Mouse (Mus musculus): ENCODE data around the gene Lama4. TPM values are rescaled to one million over a fixed set of nuclear protein-coding genes. Genes with fewer than 3 reads are reported as not detected.
A peak's percentile ranks its signal among the peaks of the same experiment; 100 is the strongest.

Gene Lama4
- polyA plus RNA-seq (2014; fragmentation: Nextera tagmentation; extraction: Ambion mirVana), result 14.8 and 17.1 TPM in 2 replicates

GRCm38 (mm10) chr10:38965075-38965781, at the start of gene Lama4:
Gene Lama4 (plus strand): TSS chr10:38965515.
- Histone ChIP-seq H3K9ac (ENCODE audit: low read length) (peak within 1 kb of the TSS; percentile 53), H3K9me3 (ENCODE audit: control insufficient read depth, low read length) (no peaks in the 10 kb centered on the region), H3K4me3 (ENCODE audit: low read depth, low read length) (peak within 1 kb of the TSS; percentile 31), H3K27me3 (ENCODE audit: control insufficient read depth, insufficient read depth, low read length) (no peaks in the 10 kb centered on the region), H3K4me2 (peak within 1 kb of the TSS; percentile 54), H3K27ac (ENCODE audit: low read depth, low read length) (no peak within 1 kb of the TSS), H3K36me3 (ENCODE audit: control insufficient read depth, insufficient read depth, low read length) (no peaks in the 10 kb centered on the region), H3K4me1 (ENCODE audit: control insufficient read depth, insufficient read depth, low read length) (peaks cover 6% of the 10 kb centered on the region; the same call in 1 of the 2 replicates)
- ATAC-seq (ENCODE audit: low FRiP score) (peak; percentile 82), DNase-seq (ENCODE audit: low spot score, missing footprints) (peak; percentile 93)
- WGBS, result 8% methylated on average over 24 of the region's 24 CpGs

DNA sequence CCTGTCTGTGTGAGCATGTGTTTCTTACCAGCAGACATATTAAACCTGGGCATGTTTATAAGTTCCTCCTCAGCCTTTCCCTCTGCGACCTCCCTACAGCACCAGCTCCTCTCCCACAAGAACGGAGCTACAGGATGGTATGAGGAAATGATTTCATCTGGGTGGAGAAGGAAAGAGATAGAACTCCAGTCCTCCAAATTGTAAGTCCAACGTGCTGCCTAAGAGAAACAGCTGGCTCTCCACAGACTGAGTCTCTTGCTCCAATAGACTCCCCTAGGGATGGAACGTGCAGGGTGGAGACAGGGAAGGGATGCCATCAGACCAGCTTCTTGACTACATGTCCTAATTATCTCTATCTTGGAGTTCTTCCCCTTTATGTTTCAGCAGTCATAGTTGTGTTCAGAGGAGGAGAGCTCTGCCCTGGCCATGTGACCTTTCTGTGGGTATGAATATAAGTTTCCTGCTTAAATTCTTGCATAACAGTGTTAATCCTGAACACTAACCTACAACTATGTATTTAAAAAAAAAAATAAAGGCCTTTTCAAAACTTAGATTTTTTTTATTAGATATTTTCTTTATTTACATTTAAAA, 49.2 kb upstream of the Lama4 start:
- H3K27ac ChIP-seq (ENCODE audit: low read depth, low read length), result no peak overlapping the region
- H3K4me2 ChIP-seq, result no peak overlapping the region
- DNase-seq (ENCODE audit: low spot score, missing footprints), result no peak
- no peaks in the 10 kb centered on the region for H3K4me1 ChIP-seq (ENCODE audit: control insufficient read depth, insufficient read depth, low read length)
- H3K27me3 ChIP-seq (ENCODE audit: control insufficient read depth, insufficient read depth, low read length), result no peaks in the 10 kb centered on the region
- no peak for ATAC-seq (ENCODE audit: low FRiP score)
- no peak overlapping the region for H3K9ac ChIP-seq (ENCODE audit: low read length)
- H3K4me3 ChIP-seq (ENCODE audit: low read depth, low read length), result no peak overlapping the region
- WGBS, result 75% methylated on average over 4 of the region's 4 CpGs
- no peaks in the 10 kb centered on the region for H3K9me3 ChIP-seq (ENCODE audit: control insufficient read depth, low read length)
- no peaks in the 10 kb centered on the region for H3K36me3 ChIP-seq (ENCODE audit: control insufficient read depth, insufficient read depth, low read length)

DNA sequence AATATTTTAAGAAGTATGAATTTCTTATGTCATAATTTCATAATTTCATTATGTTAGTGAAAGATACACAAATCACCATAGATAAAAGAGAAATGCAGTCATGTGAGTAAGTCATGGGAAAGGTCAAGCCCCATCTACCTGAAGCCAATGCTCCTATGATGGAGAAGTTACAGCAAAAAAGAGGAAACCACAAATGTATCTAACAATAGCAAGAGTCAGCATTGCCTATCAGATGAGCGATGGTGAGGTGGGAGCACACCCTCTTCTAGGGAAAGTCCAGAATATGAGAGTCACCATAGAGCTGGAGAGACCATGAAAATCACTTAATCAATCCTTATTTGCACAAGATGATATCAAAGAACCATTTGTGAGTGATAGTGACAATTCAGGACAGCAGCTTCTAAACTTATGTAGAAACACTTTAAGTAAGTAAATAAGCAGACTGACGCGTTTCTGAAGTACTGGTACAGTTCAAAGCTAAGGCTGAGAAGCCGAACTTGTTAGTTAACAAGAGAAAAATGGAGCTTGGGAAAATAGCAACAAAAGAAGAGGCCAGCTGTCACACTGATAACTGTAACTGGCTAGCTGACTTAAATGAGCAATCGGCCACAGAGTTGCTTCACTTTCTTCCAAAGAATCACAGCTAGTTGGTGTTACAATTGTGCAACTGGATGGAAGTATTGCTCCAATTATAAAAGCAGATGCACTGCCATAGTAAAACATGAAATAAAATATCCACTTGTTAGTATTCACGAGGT, 36.2 kb upstream of the Lama4 start:
- Histone ChIP-seq H3K4me1 (ENCODE audit: control insufficient read depth, insufficient read depth, low read length) (no peaks in the 10 kb centered on the region), H3K4me3 (ENCODE audit: low read depth, low read length) (no peak overlapping the region), H3K4me2 (no peak overlapping the region), H3K27me3 (ENCODE audit: control insufficient read depth, insufficient read depth, low read length) (no peaks in the 10 kb centered on the region), H3K9me3 (ENCODE audit: control insufficient read depth, low read length) (no peaks in the 10 kb centered on the region; the same call in 1 of the 2 replicates), H3K27ac (ENCODE audit: low read depth, low read length) (no peak overlapping the region), H3K9ac (ENCODE audit: low read length) (no peak overlapping the region), H3K36me3 (ENCODE audit: control insufficient read depth, insufficient read depth, low read length) (no peaks in the 10 kb centered on the region)
- ATAC-seq (ENCODE audit: low FRiP score), result no peak
- no peak for DNase-seq (ENCODE audit: low spot score, missing footprints)
- WGBS, result 87% methylated on average over 6 of the region's 6 CpGs

GRCm38 (mm10) chr10:38944701-38945100, 20.6 kb upstream of the Lama4 start:
- Histone ChIP-seq H3K36me3 (ENCODE audit: control insufficient read depth, insufficient read depth, low read length) (no peaks in the 10 kb centered on the region), H3K4me1 (ENCODE audit: control insufficient read depth, insufficient read depth, low read length) (no peaks in the 10 kb centered on the region), H3K9ac (ENCODE audit: low read length) (no peak overlapping the region), H3K27ac (ENCODE audit: low read depth, low read length) (no peak overlapping the region), H3K4me2 (no peak overlapping the region), H3K4me3 (ENCODE audit: low read depth, low read length) (no peak overlapping the region), H3K9me3 (ENCODE audit: control insufficient read depth, low read length) (no peaks in the 10 kb centered on the region), H3K27me3 (ENCODE audit: control insufficient read depth, insufficient read depth, low read length) (no peaks in the 10 kb centered on the region)
- WGBS, result 74% methylated on average over 2 of the region's 2 CpGs
- ATAC-seq (ENCODE audit: low FRiP score) (no peak), DNase-seq (ENCODE audit: low spot score, missing footprints) (no peak)

DNA sequence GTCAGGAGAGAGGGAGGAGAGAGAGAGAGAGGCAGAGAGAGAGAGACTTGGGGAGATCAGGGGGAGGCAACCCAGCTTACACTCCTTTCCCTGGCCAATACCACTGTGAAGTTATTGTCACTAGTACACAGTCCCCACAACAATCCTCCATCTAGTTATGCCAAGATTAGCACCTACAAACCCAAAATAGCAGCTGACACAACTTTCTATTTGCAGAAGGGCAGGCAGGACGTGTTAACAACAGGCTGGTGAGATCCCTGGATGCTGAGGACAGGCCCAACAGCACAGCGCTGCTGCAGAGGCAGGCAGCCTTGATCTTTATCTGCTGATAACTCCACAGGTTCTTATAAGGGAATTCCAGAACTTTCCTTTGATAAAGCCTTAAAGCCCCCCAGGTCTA, 3.4 kb upstream of the Lama4 start:
- Histone ChIP-seq H3K4me3 (ENCODE audit: low read depth, low read length) (no peak overlapping the region), H3K4me2 (no peak overlapping the region), H3K36me3 (ENCODE audit: control insufficient read depth, insufficient read depth, low read length) (no peaks in the 10 kb centered on the region), H3K9me3 (ENCODE audit: control insufficient read depth, low read length) (no peaks in the 10 kb centered on the region), H3K27me3 (ENCODE audit: control insufficient read depth, insufficient read depth, low read length) (no peaks in the 10 kb centered on the region), H3K4me1 (ENCODE audit: control insufficient read depth, insufficient read depth, low read length) (peaks cover 6% of the 10 kb centered on the region; the same call in 1 of the 2 replicates), H3K27ac (ENCODE audit: low read depth, low read length) (no peak overlapping the region), H3K9ac (ENCODE audit: low read length) (no peak overlapping the region)
- 67% methylated on average over 2 of the region's 2 CpGs for WGBS
- ATAC-seq (ENCODE audit: low FRiP score) (no peak), DNase-seq (ENCODE audit: low spot score, missing footprints) (no peak)

DNA sequence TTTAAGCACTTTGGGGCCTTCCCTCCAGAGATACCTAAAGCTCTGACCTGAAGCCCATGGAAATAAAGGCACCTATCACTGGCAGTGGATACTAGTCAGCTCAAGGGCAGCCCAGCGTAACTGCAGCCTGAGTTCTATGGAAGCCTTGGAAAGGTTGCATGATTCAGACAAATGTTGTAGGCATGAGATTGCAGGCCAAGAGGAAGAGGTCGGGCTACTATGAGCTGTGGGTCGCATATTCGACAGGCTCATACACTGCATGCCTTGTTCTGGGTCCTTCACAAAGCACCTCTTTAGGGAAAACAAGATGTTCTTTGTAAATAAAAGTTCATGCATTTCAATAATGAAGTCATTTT, 618 bp upstream of the Lama4 start:
- H3K4me2 ChIP-seq, result no peak overlapping the region
- H3K36me3 ChIP-seq (ENCODE audit: control insufficient read depth, insufficient read depth, low read length), result no peaks in the 10 kb centered on the region
- H3K27me3 ChIP-seq (ENCODE audit: control insufficient read depth, insufficient read depth, low read length), result no peaks in the 10 kb centered on the region
- ATAC-seq (ENCODE audit: low FRiP score) (0 out of 2 replicates have a peak, but pooled peaks have one; percentile 4), DNase-seq (ENCODE audit: low spot score, missing footprints) (no peak)
- H3K9me3 ChIP-seq (ENCODE audit: control insufficient read depth, low read length), result no peaks in the 10 kb centered on the region
- H3K4me1 ChIP-seq (ENCODE audit: control insufficient read depth, insufficient read depth, low read length), result peaks cover 6% of the 10 kb centered on the region; the same call in 1 of the 2 replicates
- no peak overlapping the region for H3K4me3 ChIP-seq (ENCODE audit: low read depth, low read length)
- H3K27ac ChIP-seq (ENCODE audit: low read depth, low read length), result no peak overlapping the region
- no peak overlapping the region for H3K9ac ChIP-seq (ENCODE audit: low read length)
- 87% methylated on average over 4 of the region's 4 CpGs for WGBS

DNA sequence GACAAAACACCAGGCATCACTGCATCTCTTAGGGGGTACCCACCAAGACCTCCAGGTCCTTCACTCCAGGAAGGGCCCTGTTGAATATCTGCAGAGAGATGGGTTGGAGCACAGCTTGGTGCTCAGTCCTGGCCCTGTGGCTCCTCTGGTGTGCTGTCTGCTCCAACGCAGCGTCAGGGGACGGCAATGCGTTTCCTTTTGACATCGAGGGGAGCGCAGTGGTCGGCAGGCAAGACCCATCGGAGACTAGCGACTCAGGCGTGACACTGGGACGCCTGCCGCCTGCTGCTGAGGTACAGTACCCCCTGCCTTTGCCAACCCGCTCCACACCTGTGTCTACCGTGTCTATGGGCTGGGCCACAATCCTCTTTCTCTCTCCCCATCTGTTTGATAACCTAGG, 542 bp downstream of the Lama4 start:
- peak overlapping the region; percentile 54 for H3K4me2 ChIP-seq
- peak overlapping the region; percentile 31 for H3K4me3 ChIP-seq (ENCODE audit: low read depth, low read length)
- DNase-seq (ENCODE audit: low spot score, missing footprints) (peak; percentile 93), ATAC-seq (ENCODE audit: low FRiP score) (peak; percentile 58)
- H3K27me3 ChIP-seq (ENCODE audit: control insufficient read depth, insufficient read depth, low read length), result no peaks in the 10 kb centered on the region
- H3K9me3 ChIP-seq (ENCODE audit: control insufficient read depth, low read length), result no peaks in the 10 kb centered on the region
- H3K9ac ChIP-seq (ENCODE audit: low read length), result peak overlapping the region; percentile 53
- no peak overlapping the region for H3K27ac ChIP-seq (ENCODE audit: low read depth, low read length)
- WGBS, result 3% methylated on average over 14 of the region's 14 CpGs
- H3K4me1 ChIP-seq (ENCODE audit: control insufficient read depth, insufficient read depth, low read length), result peaks cover 6% of the 10 kb centered on the region; the same call in 1 of the 2 replicates
- H3K36me3 ChIP-seq (ENCODE audit: control insufficient read depth, insufficient read depth, low read length), result no peaks in the 10 kb centered on the region

GRCm38 (mm10) chr10:38966646-38967045, 1.3 kb downstream of the Lama4 start:
- Histone ChIP-seq H3K27ac (ENCODE audit: low read depth, low read length) (no peak overlapping the region), H3K4me1 (ENCODE audit: control insufficient read depth, insufficient read depth, low read length) (peaks cover 6% of the 10 kb centered on the region; the same call in 1 of the 2 replicates), H3K4me2 (no peak overlapping the region), H3K36me3 (ENCODE audit: control insufficient read depth, insufficient read depth, low read length) (no peaks in the 10 kb centered on the region), H3K9ac (ENCODE audit: low read length) (no peak overlapping the region), H3K9me3 (ENCODE audit: control insufficient read depth, low read length) (no peaks in the 10 kb centered on the region), H3K27me3 (ENCODE audit: control insufficient read depth, insufficient read depth, low read length) (no peaks in the 10 kb centered on the region), H3K4me3 (ENCODE audit: low read depth, low read length) (no peak overlapping the region)
- ATAC-seq (ENCODE audit: low FRiP score), result no peak
- DNase-seq (ENCODE audit: low spot score, missing footprints), result no peak
- 95% methylated on average over 2 of the region's 2 CpGs for WGBS
